Mouse (Mus musculus) forebrain, embryonic 11.5 days (tissue): Measurements from ENCODE around the gene Tmprss7. TPM values are rescaled to one million over a fixed set of nuclear protein-coding genes. Genes with fewer than 3 reads are reported as not detected.

Experiments used
- ATAC-seq: fragments of 200-750 bp; cut with Nextera tagmentation; replicated peaks from 2 replicates; pipeline ENCODE4 v1.8.0; 2017; ENCODE audit warnings: moderate TSS enrichment; ENCODE audit not compliant: low FRiP score
- DNase-seq: peaks from one replicate; pipeline ENCODE4 v3.0.0-alpha.2; 2017; ENCODE audit warnings: low spot score
- H3K27ac ChIP-seq: fragments of 300-500 bp; sonication (generic); 2 replicates; pipeline ENCODE4 v1.5.1; 2014; ENCODE audit warnings: low read depth, low read length
- H3K27me3 ChIP-seq: fragments of 300-500 bp; sonication (generic); 2 replicates; pipeline ENCODE4 v1.6.1; 2014; ENCODE audit warnings: mild to moderate bottlenecking, low read length, mixed read lengths; ENCODE audit not compliant: control insufficient read depth, insufficient read depth
- H3K36me3 ChIP-seq: fragments of 300-500 bp; sonication (generic); 2 replicates; pipeline ENCODE4 v1.6.1; 2014; ENCODE audit warnings: mild to moderate bottlenecking, low read length, moderate library complexity, mixed read lengths; ENCODE audit not compliant: control insufficient read depth, insufficient read depth
- H3K4me1 ChIP-seq: fragments of 300-500 bp; sonication (generic); replicated peaks from 2 replicates; pipeline ENCODE4 v1.6.1; 2014; ENCODE audit warnings: low read length, mixed read lengths; ENCODE audit not compliant: control insufficient read depth, insufficient read depth
- H3K4me2 ChIP-seq: fragments of 300-500 bp; sonication (generic); 2 replicates; pipeline ENCODE4 v1.6.1; 2014; ENCODE audit warnings: low read depth, mild to moderate bottlenecking, low read length, moderate library complexity, mixed read lengths; ENCODE audit not compliant: severe bottlenecking
- H3K4me3 ChIP-seq: fragments of 300-500 bp; sonication (generic); 2 replicates; pipeline ENCODE4 v1.5.1; 2014; ENCODE audit warnings: low read depth, low read length
- H3K9ac ChIP-seq: fragments of 300-500 bp; sonication (generic); 2 replicates; pipeline ENCODE4 v1.6.1; 2014; ENCODE audit warnings: low read length
- H3K9me3 ChIP-seq: fragments of 300-500 bp; sonication (generic); 2 replicates; pipeline ENCODE4 v1.6.1; 2016; ENCODE audit warnings: low read length, mixed read lengths; ENCODE audit not compliant: control insufficient read depth
- WGBS: fragments of 180-500 bp; shearing (Covaris S2); extraction: QIAGEN DNeasy Blood & Tissue Kit; methylation state at CpG from one replicate; pipeline ENCODE4 v1.1.7; 2014; 5-methylcytosine and 5-hydroxymethylcytosine counted together
- polyA plus RNA-seq: library from polyadenylated mRNA; unstranded; fragments of >200 nt; fragmentation: Nextera tagmentation; extraction: Ambion mirVana; gene quantifications from 2 replicates; pipeline ENCODE4 v1.2.1, GENCODE M21; 2014

Gene Tmprss7
- polyA plus RNA-seq, 1 experiment from 2014 or later, result 0.52 TPM

GRCm38 (mm10) chr16:45651497-45651896 is 42.0 kb downstream of the Tmprss7 start:
- H3K27ac ChIP-seq, result no peak overlapping the region
- no peak overlapping the region for H3K4me3 ChIP-seq
- WGBS, result 73% methylated on average over 2 of the region's 2 CpGs
- no peaks in the 10 kb centered on the region for H3K9me3 ChIP-seq
- H3K4me2 ChIP-seq, result no peak overlapping the region
- no peaks in the 10 kb centered on the region; the same call in 1 of the 2 replicates for H3K4me1 ChIP-seq
- H3K27me3 ChIP-seq, result peaks cover 4% of the 10 kb centered on the region; the same call in 1 of the 2 replicates
- H3K9ac ChIP-seq, result no peak overlapping the region
- no peaks in the 10 kb centered on the region for H3K36me3 ChIP-seq
- no peak for ATAC-seq
- no peak for DNase-seq

- DNase-seq (no peak), ATAC-seq (no peak)
- H3K4me1 ChIP-seq, result no peaks in the 10 kb centered on the region
- no peaks in the 10 kb centered on the region for H3K36me3 ChIP-seq
- 72% methylated on average over 6 of the region's 6 CpGs for WGBS
- H3K27ac ChIP-seq, result no peak overlapping the region
- H3K4me2 ChIP-seq, result no peak overlapping the region
- no peak overlapping the region for H3K4me3 ChIP-seq
- no peaks in the 10 kb centered on the region for H3K27me3 ChIP-seq
- no peak overlapping the region for H3K9ac ChIP-seq
- no peaks in the 10 kb centered on the region for H3K9me3 ChIP-seq
These were observed 49.1 kb downstream of the Tmprss7 start for GRCm38 (mm10) chr16:45644380-45644779.

- 87% methylated on average over 3 of the region's 3 CpGs for WGBS
- no peak overlapping the region for H3K4me3 ChIP-seq
- DNase-seq, result no peak
These were observed 49.5 kb downstream of the Tmprss7 start for GRCm38 (mm10) chr16:45643944-45644343.

DNA sequence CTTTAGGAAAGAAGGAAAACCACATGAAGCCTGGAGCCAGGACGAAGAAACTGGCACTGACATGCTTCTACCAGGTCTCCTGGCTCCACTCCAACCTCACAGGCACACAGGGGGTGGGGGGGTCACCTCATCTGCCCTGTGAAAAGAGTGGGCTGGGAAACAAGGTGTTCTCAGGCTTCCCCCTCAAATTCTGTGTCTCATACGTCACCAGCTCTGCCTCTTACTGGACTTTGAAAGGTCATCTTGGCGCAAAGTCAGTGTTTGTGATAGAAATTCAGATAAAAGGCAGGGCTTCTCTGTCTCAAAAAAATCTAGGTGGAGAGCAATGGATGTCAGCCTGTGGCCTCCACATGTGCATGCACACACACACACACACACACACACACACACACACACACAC is 52.2 kb downstream of the Tmprss7 start:
- DNase-seq (no peak), ATAC-seq (no peak)
- H3K36me3 ChIP-seq, result no peaks in the 10 kb centered on the region
- WGBS, result 84% methylated on average over 3 of the region's 3 CpGs
- H3K4me1 ChIP-seq, result no peaks in the 10 kb centered on the region
- no peaks in the 10 kb centered on the region for H3K9me3 ChIP-seq
- no peak overlapping the region for H3K4me2 ChIP-seq
- no peak overlapping the region for H3K9ac ChIP-seq
- H3K4me3 ChIP-seq, result no peak overlapping the region
- H3K27ac ChIP-seq, result no peak overlapping the region
- no peaks in the 10 kb centered on the region for H3K27me3 ChIP-seq

More at GRCm38 (mm10) chr16:45643944-45644343, 49.5 kb downstream of the Tmprss7 start:
- H3K9ac ChIP-seq, result no peak overlapping the region
- H3K27me3 ChIP-seq, result no peaks in the 10 kb centered on the region
- H3K4me1 ChIP-seq, result no peaks in the 10 kb centered on the region
- H3K27ac ChIP-seq, result no peak overlapping the region
- no peaks in the 10 kb centered on the region for H3K9me3 ChIP-seq
- H3K4me2 ChIP-seq, result no peak overlapping the region
- no peak for ATAC-seq
- H3K36me3 ChIP-seq, result no peaks in the 10 kb centered on the region

- H3K27ac ChIP-seq, result no peak overlapping the region
- 86% methylated on average over 10 of the region's 10 CpGs for WGBS
- no peak overlapping the region for H3K4me3 ChIP-seq
- no peak overlapping the region for H3K9ac ChIP-seq
- DNase-seq (no peak), ATAC-seq (no peak)
- H3K27me3 ChIP-seq, result no peaks in the 10 kb centered on the region
- no peaks in the 10 kb centered on the region for H3K36me3 ChIP-seq
- no peaks in the 10 kb centered on the region for H3K9me3 ChIP-seq
- no peak overlapping the region for H3K4me2 ChIP-seq
- H3K4me1 ChIP-seq, result no peaks in the 10 kb centered on the region
These were observed 53.2 kb downstream of the Tmprss7 start for GRCm38 (mm10) chr16:45640070-45640762.

GRCm38 (mm10) chr16:45635826-45636225 is 57.6 kb downstream of the Tmprss7 start:
- no peaks in the 10 kb centered on the region for H3K4me1 ChIP-seq
- H3K27me3 ChIP-seq, result no peaks in the 10 kb centered on the region
- 91% methylated on average over 2 of the region's 2 CpGs for WGBS
- no peak overlapping the region for H3K9ac ChIP-seq
- H3K4me2 ChIP-seq, result no peak overlapping the region
- no peak overlapping the region for H3K27ac ChIP-seq
- DNase-seq (no peak), ATAC-seq (no peak)
- H3K4me3 ChIP-seq, result no peak overlapping the region
- H3K9me3 ChIP-seq, result no peaks in the 10 kb centered on the region
- H3K36me3 ChIP-seq, result no peaks in the 10 kb centered on the region

DNA sequence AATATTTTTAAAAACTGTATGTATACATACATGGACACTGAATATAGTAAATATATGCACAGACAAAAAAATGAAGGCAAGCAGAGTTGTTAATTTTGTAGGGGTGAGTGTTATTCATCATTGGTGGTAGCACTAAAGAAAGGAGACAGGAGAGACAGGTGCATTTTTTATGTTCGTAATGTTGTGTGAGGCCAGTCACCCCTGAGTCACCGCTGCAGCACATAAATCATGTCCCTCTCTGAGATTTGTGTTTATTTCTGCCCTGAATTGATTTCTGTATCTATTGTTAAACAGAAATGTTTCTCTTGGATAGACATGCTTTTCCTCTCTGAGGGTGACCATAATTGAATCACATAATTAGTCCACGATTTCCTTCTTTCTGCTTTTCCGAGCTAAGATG is 61.0 kb downstream of the Tmprss7 start:
- no peak overlapping the region for H3K4me3 ChIP-seq
- ATAC-seq, result no peak
- 91% methylated on average over 4 of the region's 4 CpGs for WGBS

DNA sequence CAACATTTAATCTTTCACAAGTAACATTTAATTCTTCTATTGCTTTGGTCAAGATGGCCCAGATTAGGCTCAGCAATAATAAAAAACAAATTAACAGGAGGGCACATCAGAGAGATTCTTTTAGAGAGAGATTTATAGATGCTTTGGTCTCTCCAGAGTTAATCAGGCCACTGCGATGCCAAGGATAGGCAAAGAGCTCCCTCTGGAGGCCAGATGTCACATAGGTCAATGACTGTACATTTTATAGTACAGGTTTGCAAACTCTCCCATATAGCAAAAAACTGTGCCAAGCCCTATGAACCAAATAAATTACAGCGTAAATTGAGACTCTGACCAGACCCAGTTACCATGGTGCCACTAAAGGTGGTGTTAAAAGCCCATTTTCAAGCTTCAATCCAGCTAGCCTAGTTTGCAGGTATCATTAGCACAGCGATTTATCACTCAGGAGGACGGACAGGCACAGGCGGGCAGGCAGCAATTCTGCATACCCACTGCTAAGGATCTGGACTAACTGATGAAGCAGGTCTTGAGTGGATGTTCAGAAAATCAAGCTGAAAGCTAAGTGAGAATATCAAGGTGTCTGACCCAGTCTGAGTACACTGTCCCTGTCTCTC is 63.0 kb downstream of the Tmprss7 start:
- H3K4me1 ChIP-seq, result no peaks in the 10 kb centered on the region
- no peak overlapping the region for H3K27ac ChIP-seq
- no peaks in the 10 kb centered on the region for H3K27me3 ChIP-seq
- H3K4me3 ChIP-seq, result no peak overlapping the region
- H3K36me3 ChIP-seq, result no peaks in the 10 kb centered on the region
- H3K9ac ChIP-seq, result no peak overlapping the region
- H3K9me3 ChIP-seq, result no peaks in the 10 kb centered on the region
- DNase-seq (peak; percentile 72), ATAC-seq (peak; percentile 69)
- 60% methylated on average over 5 of the region's 5 CpGs for WGBS
- no peak overlapping the region for H3K4me2 ChIP-seq

More for the DNA sequence above, 61.0 kb downstream of the Tmprss7 start:
- no peak for DNase-seq
- Histone ChIP-seq H3K4me2 (no peak overlapping the region), H3K27ac (no peak overlapping the region), H3K4me1 (no peaks in the 10 kb centered on the region), H3K27me3 (no peaks in the 10 kb centered on the region), H3K36me3 (no peaks in the 10 kb centered on the region), H3K9me3 (no peaks in the 10 kb centered on the region), H3K9ac (no peak overlapping the region)
